Mouse (Mus musculus): Measurements from ENCODE around the gene Gm45234. TPM values are rescaled to one million over a fixed set of nuclear protein-coding genes. Genes with fewer than 3 reads are reported as not detected.

Gm45234 gene
- total and polyA plus RNA-seq, 2 experiments from 2014 or later: not detected

DNA sequence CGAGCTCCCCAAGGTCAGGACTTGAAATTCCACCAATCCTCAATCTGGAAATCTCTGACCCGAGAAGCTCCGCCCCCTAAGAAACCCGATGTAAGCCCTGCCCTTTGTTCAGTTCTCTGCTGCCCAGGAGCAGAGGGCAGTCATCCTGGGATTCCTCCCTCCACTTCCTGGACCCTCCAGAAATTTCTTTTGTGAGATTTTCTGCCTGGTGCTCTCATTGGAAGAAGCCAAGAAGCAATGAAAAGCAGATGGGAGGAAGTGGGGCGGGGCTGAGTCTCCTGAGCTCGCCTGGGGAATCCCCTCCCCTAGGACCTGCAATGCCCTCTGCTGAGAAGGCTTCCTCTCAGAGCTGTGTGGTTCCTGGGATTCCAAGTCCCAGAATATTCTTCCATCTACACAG is 26.6 kb upstream of the Gm45234 start:
- H3K4me2 ChIP-seq (ENCODE audit: low read depth, low read length): peak overlapping the region; percentile 39; the same call in 1 of the 2 replicates
- DNase-seq (ENCODE audit: low spot score): no peak
- 24% methylated on average over 6 of the region's 6 CpGs for WGBS
- no peak overlapping the region for H3K27ac ChIP-seq (ENCODE audit: low read depth)
- no peaks in the 10 kb centered on the region for H3K36me3 ChIP-seq (replicated peaks; ENCODE audit: control insufficient read depth, insufficient read depth, low read length)
- H3K9ac ChIP-seq (replicated peaks; ENCODE audit: low read depth, low read length): no peak overlapping the region
- peaks cover 6% of the 10 kb centered on the region; the same call in 1 of the 2 replicates for H3K4me1 ChIP-seq (ENCODE audit: control insufficient read depth, insufficient read depth)
- H3K27me3 ChIP-seq (ENCODE audit: control insufficient read depth, insufficient read depth, low read length): 0 out of 2 replicates have a peak, but pooled peaks cover 6% of the 10 kb centered on the region
- ATAC-seq (ENCODE audit: insufficient read depth, low read depth): peak; percentile 32
- peak overlapping the region; percentile 22; the same call in 1 of the 2 replicates for H3K4me3 ChIP-seq (ENCODE audit: low read depth, low read length)
- no peak for TF ChIP-seq CTCF (IDR thresholded peaks at IDR 0.05; ENCODE audit: low read depth)
- TF ChIP-seq EP300 (IDR thresholded peaks at IDR 0.05; ENCODE audit: low read depth): no peak
- H3K9me3 ChIP-seq (replicated peaks; ENCODE audit: control insufficient read depth, low read length): no peaks in the 10 kb centered on the region

DNA sequence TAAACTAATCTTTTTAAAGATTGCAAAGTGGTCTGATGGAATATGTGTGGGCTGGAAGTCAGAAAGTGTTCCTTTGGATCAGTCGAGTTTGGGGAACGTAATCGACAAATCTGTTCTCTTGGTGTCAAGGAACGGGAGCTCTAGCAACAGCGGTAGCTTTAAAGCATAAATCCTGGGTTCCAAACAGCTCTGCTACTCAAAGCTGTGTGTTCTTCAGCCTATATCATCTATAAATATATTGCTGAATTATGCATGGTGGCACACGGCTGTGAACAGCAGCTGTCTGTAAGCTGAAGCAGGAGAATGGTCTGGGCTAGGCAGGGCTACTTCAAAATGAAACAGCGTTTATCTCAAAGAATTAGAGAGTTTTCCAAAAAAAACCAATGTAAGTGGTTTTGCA is 25.1 kb upstream of the Gm45234 start:
- ATAC-seq (ENCODE audit: insufficient read depth, low read depth): no peak
- no peak overlapping the region for H3K9ac ChIP-seq (replicated peaks; ENCODE audit: low read depth, low read length)
- H3K36me3 ChIP-seq (replicated peaks; ENCODE audit: control insufficient read depth, insufficient read depth, low read length): no peaks in the 10 kb centered on the region
- WGBS: 84% methylated on average over 7 of the region's 7 CpGs
- H3K4me2 ChIP-seq (ENCODE audit: low read depth, low read length): no peak overlapping the region
- TF ChIP-seq CTCF (IDR thresholded peaks at IDR 0.05; ENCODE audit: low read depth) (no peak), EP300 (IDR thresholded peaks at IDR 0.05; ENCODE audit: low read depth) (no peak)
- no peak overlapping the region for H3K27ac ChIP-seq (ENCODE audit: low read depth)
- H3K4me3 ChIP-seq (ENCODE audit: low read depth, low read length): no peak overlapping the region
- no peak for DNase-seq (ENCODE audit: low spot score)
- 0 out of 2 replicates have a peak, but pooled peaks cover 6% of the 10 kb centered on the region for H3K27me3 ChIP-seq (ENCODE audit: control insufficient read depth, insufficient read depth, low read length)
- peaks cover 6% of the 10 kb centered on the region; the same call in 1 of the 2 replicates for H3K4me1 ChIP-seq (ENCODE audit: control insufficient read depth, insufficient read depth)
- no peaks in the 10 kb centered on the region for H3K9me3 ChIP-seq (replicated peaks; ENCODE audit: control insufficient read depth, low read length)

DNA sequence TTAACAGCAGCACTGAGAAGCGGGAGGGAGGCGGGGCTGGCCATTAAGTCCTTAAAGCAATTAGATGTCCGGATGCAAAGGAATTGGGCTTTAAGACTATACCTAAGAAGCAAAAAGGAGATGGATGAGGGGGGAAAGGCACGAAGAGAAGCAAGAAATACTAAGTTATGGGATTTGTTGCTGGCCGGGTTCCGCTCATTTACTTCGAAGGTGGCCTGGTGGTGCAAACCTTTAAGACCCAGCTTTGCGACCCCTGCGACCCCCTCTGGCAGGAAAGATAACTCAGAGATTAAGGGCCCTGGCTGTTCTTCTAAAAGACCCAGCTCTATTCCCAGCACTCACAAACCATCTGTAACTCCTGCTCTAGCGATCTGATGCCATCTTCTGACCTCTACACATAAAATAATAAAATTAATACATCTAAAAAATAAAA is 24.2 kb upstream of the Gm45234 start:
- Histone ChIP-seq H3K9me3 (replicated peaks; ENCODE audit: control insufficient read depth, low read length) (no peaks in the 10 kb centered on the region), H3K27ac (ENCODE audit: low read depth) (no peak overlapping the region), H3K36me3 (replicated peaks; ENCODE audit: control insufficient read depth, insufficient read depth, low read length) (no peaks in the 10 kb centered on the region), H3K4me3 (ENCODE audit: low read depth, low read length) (peak overlapping the region; percentile 33), H3K4me2 (ENCODE audit: low read depth, low read length) (peak overlapping the region; percentile 65), H3K4me1 (ENCODE audit: control insufficient read depth, insufficient read depth) (peaks cover 6% of the 10 kb centered on the region; the same call in 1 of the 2 replicates), H3K27me3 (ENCODE audit: control insufficient read depth, insufficient read depth, low read length) (0 out of 2 replicates have a peak, but pooled peaks cover 6% of the 10 kb centered on the region), H3K9ac (replicated peaks; ENCODE audit: low read depth, low read length) (no peak overlapping the region)
- TF ChIP-seq EP300 (IDR thresholded peaks at IDR 0.05; ENCODE audit: low read depth): no peak
- TF ChIP-seq CTCF (IDR thresholded peaks at IDR 0.05; ENCODE audit: low read depth): no peak
- ATAC-seq (ENCODE audit: insufficient read depth, low read depth): no peak; the same call in 1 of the 2 replicates
- no peak for DNase-seq (ENCODE audit: low spot score)
- 8% methylated on average over 10 of the region's 10 CpGs for WGBS

DNA sequence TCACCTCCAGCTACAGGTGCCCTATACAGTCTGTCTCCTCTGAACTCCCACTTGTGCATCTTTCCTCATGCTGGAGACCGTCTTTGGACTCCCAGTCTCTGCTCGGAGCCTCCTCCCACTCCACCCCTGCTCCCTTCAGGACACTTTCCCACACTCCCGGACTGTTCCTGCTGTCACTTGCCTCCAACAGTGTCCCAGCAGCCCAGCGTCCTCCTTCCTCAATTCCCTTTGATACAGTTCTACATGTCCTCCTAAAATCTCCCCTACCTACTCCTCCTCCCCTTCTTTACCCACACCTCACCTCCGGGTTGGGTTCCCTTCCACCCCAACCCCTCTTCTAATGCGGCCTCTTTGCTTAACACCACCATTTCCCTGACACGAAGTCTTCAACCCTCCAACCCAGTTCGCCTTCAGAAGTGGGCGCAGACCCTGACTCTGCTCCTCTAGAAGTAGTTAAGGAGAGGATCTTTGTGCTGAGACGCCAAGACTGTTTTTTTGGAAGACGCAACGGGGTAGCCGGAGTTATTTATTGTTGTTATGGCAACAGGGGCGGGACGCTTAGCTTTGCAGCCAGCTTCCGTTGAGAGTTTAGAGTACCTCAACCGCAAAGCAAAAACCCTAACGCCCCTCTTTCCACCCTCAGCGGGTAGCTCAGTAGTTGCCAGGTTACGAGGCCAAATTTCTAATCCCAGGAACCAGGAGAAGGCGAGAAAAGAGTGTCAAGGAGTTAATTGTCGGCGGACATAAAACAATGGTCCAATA is 23.6 kb upstream of the Gm45234 start, which contains the start of gene Lrrc23:
Lrrc23 (minus strand) TSS at position 506 of the 762 bp plus-strand sequence.
- H3K27me3 ChIP-seq (ENCODE audit: control insufficient read depth, insufficient read depth, low read length): 0 out of 2 replicates have a peak, but pooled peaks cover 6% of the 10 kb centered on the region
- H3K4me1 ChIP-seq (ENCODE audit: control insufficient read depth, insufficient read depth): peaks cover 6% of the 10 kb centered on the region; the same call in 1 of the 2 replicates
- no peak for TF ChIP-seq CTCF (IDR thresholded peaks at IDR 0.05; ENCODE audit: low read depth)
- TF ChIP-seq EP300 (IDR thresholded peaks at IDR 0.05; ENCODE audit: low read depth): no peak
- H3K4me2 ChIP-seq (ENCODE audit: low read depth, low read length): peak within 1 kb of the TSS; percentile 65
- no peaks in the 10 kb centered on the region for H3K9me3 ChIP-seq (replicated peaks; ENCODE audit: control insufficient read depth, low read length)
- peak; percentile 39; the same call in 1 of the 2 replicates for ATAC-seq (ENCODE audit: insufficient read depth, low read depth)
- no peaks in the 10 kb centered on the region for H3K36me3 ChIP-seq (replicated peaks; ENCODE audit: control insufficient read depth, insufficient read depth, low read length)
- no peak within 1 kb of the TSS for H3K9ac ChIP-seq (replicated peaks; ENCODE audit: low read depth, low read length)
- no peak within 1 kb of the TSS for H3K27ac ChIP-seq (ENCODE audit: low read depth)
- WGBS: 2% methylated on average over 23 of the region's 23 CpGs
- peak within 1 kb of the TSS; percentile 33 for H3K4me3 ChIP-seq (ENCODE audit: low read depth, low read length)
- no peak for DNase-seq (ENCODE audit: low spot score)

DNA sequence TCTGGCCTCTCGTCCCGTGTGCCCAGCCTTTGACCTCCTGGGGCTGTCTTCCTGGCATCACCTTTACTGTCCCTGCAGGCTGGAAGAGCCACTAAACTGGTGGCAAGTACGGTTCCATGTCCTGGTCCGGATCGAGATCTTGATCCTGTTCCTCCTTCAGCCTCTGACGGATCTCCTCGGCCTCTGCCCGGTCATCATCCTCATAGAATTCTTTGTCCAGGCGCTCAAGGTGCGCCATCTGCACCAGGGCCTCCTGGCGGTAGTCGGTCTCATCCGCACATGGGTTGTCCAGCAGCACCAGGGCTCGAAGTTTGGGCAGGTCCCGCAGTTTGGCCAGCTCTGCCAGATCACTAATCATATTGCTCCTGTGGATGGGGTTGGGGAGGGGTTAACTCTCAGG is 14.7 kb upstream of the Gm45234 start:
- 0 out of 2 replicates have a peak, but pooled peaks cover 7% of the 10 kb centered on the region for H3K27me3 ChIP-seq (ENCODE audit: control insufficient read depth, insufficient read depth, low read length)
- H3K27ac ChIP-seq (ENCODE audit: low read depth): no peak overlapping the region
- H3K9ac ChIP-seq (replicated peaks; ENCODE audit: low read depth, low read length): no peak overlapping the region
- no peak for ATAC-seq (ENCODE audit: insufficient read depth, low read depth)
- H3K4me3 ChIP-seq (ENCODE audit: low read depth, low read length): no peak overlapping the region
- no peak for DNase-seq (ENCODE audit: low spot score)
- WGBS: 82% methylated on average over 15 of the region's 15 CpGs
- no peaks in the 10 kb centered on the region for H3K36me3 ChIP-seq (replicated peaks; ENCODE audit: control insufficient read depth, insufficient read depth, low read length)
- no peak overlapping the region for H3K4me2 ChIP-seq (ENCODE audit: low read depth, low read length)
- H3K4me1 ChIP-seq (ENCODE audit: control insufficient read depth, insufficient read depth): peaks cover 7% of the 10 kb centered on the region; the same call in 1 of the 2 replicates
- TF ChIP-seq CTCF (IDR thresholded peaks at IDR 0.05; ENCODE audit: low read depth) (no peak), EP300 (IDR thresholded peaks at IDR 0.05; ENCODE audit: low read depth) (no peak)
- H3K9me3 ChIP-seq (replicated peaks; ENCODE audit: control insufficient read depth, low read length): no peaks in the 10 kb centered on the region
